Mouse (Mus musculus): ENCODE measurements around the gene Gp2.

GRCm38 (mm10) chr7:119490041-119490780 is 31.1 kb upstream of the Gp2 start:
- TF ChIP-seq CTCF (IDR thresholded peaks at IDR 0.05; ENCODE audit: low read depth) (no peak), EP300 (IDR thresholded peaks at IDR 0.05; ENCODE audit: low read depth) (no peak)

All from liver, embryonic 14.5 days (tissue).